43 mouse cellular contexts compared by ENCODE assay signal in genomic region chr4:98793486-98793885, GRCm38 (mm10). TPM values are rescaled to one million over a fixed set of nuclear protein-coding genes. Genes with fewer than 3 reads are reported as not detected.
"Had no signal": no experiment of that assay in that cellular context is flagged by ENCODE, and none has a peak within 500 bp of the region (broad histone marks: within the 10 kb centered on the region; RNA-seq: fewer than 3 reads in every experiment).

No protein-coding gene starts in this region.

- DNase-seq: gastrocnemius, postnatal 14 days; gastrocnemius, postnatal 36 days; heart, adult 11 months; heart, adult 2 months; heart, postnatal 10 days; heart, postnatal 4 days; kidney, adult 11 months; kidney, adult 2 months; kidney, adult 9 months; kidney, postnatal 14 days; kidney, postnatal 36 days; layer of hippocampus, adult 9-11 months; layer of hippocampus, postnatal 36 days; left cerebral cortex, postnatal 4 days had no signal

- H3K27me3 ChIP-seq: heart, embryonic 12.5 days; hindbrain, embryonic 12.5 days; kidney, embryonic 15.5 days; limb, embryonic 13.5 days; limb, embryonic 15.5 days had no signal

- H3K4me1 ChIP-seq: liver, embryonic 12.5 days had no signal

- H3K36me3 ChIP-seq: heart, embryonic 10.5 days; heart, embryonic 12.5 days; hindbrain, embryonic 10.5 days; hindbrain, embryonic 12.5 days; kidney, embryonic 15.5 days; limb, embryonic 13.5 days; limb, embryonic 15.5 days; liver, embryonic 12.5 days had no signal

- H3K27ac ChIP-seq: heart, adult 2 months; heart, embryonic 10.5 days; hindbrain, embryonic 10.5 days; hindbrain, embryonic 12.5 days; hindbrain, embryonic 14.5 days; hindbrain, postnatal 0 days; kidney, embryonic 15.5 days; kidney, postnatal 0 days; limb, embryonic 13.5 days; limb, embryonic 15.5 days; liver, embryonic 12.5 days; liver, embryonic 14.5 days had no signal

- H3K9me3 ChIP-seq: heart, embryonic 10.5 days; heart, embryonic 12.5 days; hindbrain, embryonic 10.5 days; hindbrain, embryonic 12.5 days; kidney, embryonic 15.5 days; limb, embryonic 13.5 days; limb, embryonic 15.5 days; liver, embryonic 12.5 days had no signal

- H3K4me2 ChIP-seq: heart, embryonic 12.5 days; hindbrain, embryonic 12.5 days; hindbrain, embryonic 14.5 days; kidney, embryonic 15.5 days; limb, embryonic 13.5 days; limb, embryonic 15.5 days; liver, embryonic 12.5 days had no signal

- H3K4me3 ChIP-seq: heart, adult 2 months; heart, embryonic 10.5 days; heart, embryonic 12.5 days; hindbrain, embryonic 10.5 days; hindbrain, embryonic 12.5 days; kidney, embryonic 15.5 days; limb, embryonic 13.5 days; limb, embryonic 15.5 days; liver, embryonic 12.5 days had no signal

- H3K9ac ChIP-seq: heart, embryonic 12.5 days; hindbrain, embryonic 12.5 days; hindbrain, embryonic 14.5 days; kidney, embryonic 15.5 days; limb, embryonic 13.5 days; limb, embryonic 15.5 days; liver, embryonic 12.5 days; liver, embryonic 14.5 days had no signal

- ATAC-seq: hindbrain, postnatal 0 days; intestine, embryonic 16.5 days; liver, embryonic 12.5 days had no signal

RNA-seq across cellular contexts. Expression of gene Kank4, which starts 23.9 kb away (rescaled TPM):
- total RNA-seq: liver, adult 2 months had no signal

RNA-seq across cellular contexts. Expression of gene I0C0044D17Rik, which starts 30.2 kb away (rescaled TPM):
- total RNA-seq: gastrocnemius, adult 18-20 months; gastrocnemius, adult 8-10 months; gastrocnemius, postnatal 14 days; gastrocnemius, postnatal 36 days; heart, adult 2 months; heart, postnatal 10 days; heart, postnatal 25 days; heart, postnatal 4 days; hindbrain, postnatal 0 days; layer of hippocampus, adult 18-20 months; layer of hippocampus, adult 8-10 months; layer of hippocampus, postnatal 14 days; layer of hippocampus, postnatal 36 days; left cerebral cortex, adult 18-20 months; left cerebral cortex, adult 8-10 months; left cerebral cortex, postnatal 10 days; left cerebral cortex, postnatal 25 days; left cerebral cortex, postnatal 4 days; liver, adult 2 months had no signal
- polyA plus RNA-seq: heart, adult 2 months; heart, embryonic 10.5 days; heart, embryonic 12.5 days; heart, embryonic 14.5 days; heart, embryonic 16.5 days; hindbrain, embryonic 10.5 days; hindbrain, embryonic 12.5 days; hindbrain, embryonic 14.5 days; hindbrain, postnatal 0 days; intestine, embryonic 14.5 days; intestine, embryonic 16.5 days; kidney, adult 2 months; kidney, embryonic 15.5 days; kidney, postnatal 0 days; large intestine, adult 2 months; limb, embryonic 11.5 days; limb, embryonic 13.5 days; limb, embryonic 15.5 days; liver, adult 2 months; liver, embryonic 12.5 days; liver, embryonic 14.5 days had no signal
